Mouse (Mus musculus) cerebellum, adult 2 months (tissue): ENCODE measurements around the gene Pomt1. TPM values are rescaled to one million over a fixed set of nuclear protein-coding genes. Genes with fewer than 3 reads are reported as not detected.
A peak's percentile ranks its signal among the peaks of the same experiment; 100 is the strongest.

Source experiments
- DNase-seq, 2 experiments: peaks; one replicate each; pipeline ENCODE4 v3.0.0; 2021
- H3K27ac ChIP-seq: fragments of 200-500 bp; 2 replicates; pipeline ENCODE4 v1.5.1; 2012; ENCODE audit warnings: low read length, control low read depth, inconsistent platforms; ENCODE audit not compliant: insufficient read depth
- H3K27me3 ChIP-seq: fragments of 200-500 bp; 2 replicates; pipeline ENCODE4 v1.6.1; 2012; ENCODE audit warnings: inconsistent platforms, mild to moderate bottlenecking, low read length, moderate library complexity; ENCODE audit not compliant: control insufficient read depth, insufficient read depth
- H3K4me1 ChIP-seq: fragments of 200-500 bp; 2 replicates; pipeline ENCODE4 v1.6.1; 2011; ENCODE audit warnings: low read length; ENCODE audit not compliant: control insufficient read depth, insufficient read depth
- H3K4me3 ChIP-seq: fragments of 200-500 bp; replicated peaks from 2 replicates; pipeline ENCODE3; 2011; ENCODE audit warnings: mild to moderate bottlenecking, low read depth, low read length, control low read depth; ENCODE audit not compliant: insufficient read depth
- CTCF ChIP-seq: fragments of 200-500 bp; IDR thresholded peaks from 2 replicates; pipeline ENCODE4 v1.5.1; 2011; ENCODE audit warnings: low read depth, mild to moderate bottlenecking, control low read depth, low read length, moderate library complexity, borderline replicate concordance; ENCODE audit not compliant: insufficient read depth
- POLR2A ChIP-seq: fragments of 200-500 bp; IDR thresholded peaks from 2 replicates; pipeline ENCODE4 v1.6.1; 2011; ENCODE audit warnings: low read length, control low read depth, borderline replicate concordance; ENCODE audit not compliant: insufficient read depth
- WGBS: fragments of 180-500 bp; shearing (Covaris S2); methylation state at CpG from one replicate; pipeline ENCODE4 v1.1.7; 2018; 5-methylcytosine and 5-hydroxymethylcytosine counted together
- polyA plus RNA-seq: library from polyadenylated mRNA; depleted of rRNA; stranded (reverse); fragments of >200 nt; gene quantifications from 2 replicates; pipeline ENCODE4 v1.2.3, GENCODE M21; 2012

The Pomt1 gene
- polyA plus RNA-seq, 1 experiment: 23.1 TPM

- Histone ChIP-seq H3K27ac (no peak overlapping the region), H3K27me3 (no peaks in the 10 kb centered on the region), H3K4me1 (peaks cover 58% of the 10 kb centered on the region), H3K4me3 (no peak overlapping the region)
- 79% methylated on average over 10 of the region's 10 CpGs for WGBS
- no peak for DNase-seq
- TF ChIP-seq POLR2A (no peak), CTCF (no peak)
Observed at GRCm38 (mm10) chr2:32216506-32216905, 19.9 kb upstream of the Pomt1 start.

GRCm38 (mm10) chr2:32217656-32218055, 18.7 kb upstream of the Pomt1 start:
- WGBS: 36% methylated on average over 8 of the region's 8 CpGs
- H3K4me3 ChIP-seq: no peak overlapping the region
- H3K27me3 ChIP-seq: no peaks in the 10 kb centered on the region
- DNase-seq: no peak
- TF ChIP-seq CTCF (no peak), POLR2A (no peak)
- H3K4me1 ChIP-seq: peaks cover 46% of the 10 kb centered on the region
- peak overlapping the region; percentile 90 for H3K27ac ChIP-seq

GRCm38 (mm10) chr2:32218113-32218512, 18.3 kb upstream of the Pomt1 start:
- peak; percentile 61 to 84 for DNase-seq
- Histone ChIP-seq H3K4me1 (peaks cover 44% of the 10 kb centered on the region), H3K27me3 (no peaks in the 10 kb centered on the region), H3K4me3 (no peak overlapping the region), H3K27ac (peak overlapping the region; percentile 90)
- TF ChIP-seq CTCF (no peak), POLR2A (no peak)
- 48% methylated on average over 5 of the region's 5 CpGs for WGBS

- peak overlapping the region; percentile 90 for H3K27ac ChIP-seq
- DNase-seq: peak; percentile 65 to 71
- no peak overlapping the region for H3K4me3 ChIP-seq
- peaks cover 41% of the 10 kb centered on the region for H3K4me1 ChIP-seq
- WGBS: 49% methylated on average over 11 of the region's 11 CpGs
- H3K27me3 ChIP-seq: no peaks in the 10 kb centered on the region
- TF ChIP-seq CTCF (no peak), POLR2A (no peak)
Observed at GRCm38 (mm10) chr2:32218541-32219334, 17.7 kb upstream of the Pomt1 start.

- Histone ChIP-seq H3K27ac (peak overlapping the region; percentile 90), H3K4me3 (no peak overlapping the region), H3K4me1 (peaks cover 36% of the 10 kb centered on the region), H3K27me3 (no peaks in the 10 kb centered on the region)
- no peak for DNase-seq
- 87% methylated on average over 14 of the region's 14 CpGs for WGBS
- no peak for TF ChIP-seq POLR2A
- no peak for TF ChIP-seq CTCF
Observed at GRCm38 (mm10) chr2:32219501-32219900, 16.9 kb upstream of the Pomt1 start.

GRCm38 (mm10) chr2:32220021-32220420, 16.4 kb upstream of the Pomt1 start:
- DNase-seq: no peak
- Histone ChIP-seq H3K4me3 (no peak overlapping the region), H3K27me3 (no peaks in the 10 kb centered on the region), H3K27ac (no peak overlapping the region), H3K4me1 (peaks cover 32% of the 10 kb centered on the region)
- 49% methylated on average over 6 of the region's 6 CpGs for WGBS
- TF ChIP-seq POLR2A (no peak), CTCF (no peak)

- WGBS: 90% methylated on average over 10 of the region's 10 CpGs
- Histone ChIP-seq H3K27ac (no peak overlapping the region), H3K4me1 (peaks cover 29% of the 10 kb centered on the region), H3K27me3 (no peaks in the 10 kb centered on the region), H3K4me3 (no peak overlapping the region)
- DNase-seq: no peak
- TF ChIP-seq POLR2A (no peak), CTCF (no peak)
Observed at GRCm38 (mm10) chr2:32220969-32221368, 15.4 kb upstream of the Pomt1 start.

- Histone ChIP-seq H3K4me3 (no peak overlapping the region), H3K27me3 (no peaks in the 10 kb centered on the region), H3K4me1 (peaks cover 29% of the 10 kb centered on the region), H3K27ac (no peak overlapping the region)
- 63% methylated on average over 7 of the region's 7 CpGs for WGBS
- TF ChIP-seq CTCF (no peak), POLR2A (no peak)
- DNase-seq: no peak
Observed at GRCm38 (mm10) chr2:32221577-32221976, 14.8 kb upstream of the Pomt1 start.
